Mouse (Mus musculus): ENCODE measurements around the gene Pde1b. TPM values are rescaled to one million over a fixed set of nuclear protein-coding genes. Genes with fewer than 3 reads are reported as not detected.

Gene Pde1b
- polyA plus RNA-seq, 1 experiment = 62.5 TPM

GRCm38 (mm10) chr15:103513621-103514031 is 10.8 kb downstream of the Pde1b start:
- TF ChIP-seq POLR2A (IDR thresholded peaks at IDR 0.05; ENCODE audit: borderline replicate concordance, insufficient read depth, low read length) (no peak), CTCF (IDR thresholded peaks at IDR 0.05; ENCODE audit: borderline replicate concordance, insufficient read depth, low read depth, low read length) (no peak)
- H3K27ac ChIP-seq (ENCODE audit: insufficient read depth, low read length) = peak overlapping the region; percentile 61
- no peaks in the 10 kb centered on the region for H3K27me3 ChIP-seq (ENCODE audit: control insufficient read depth, insufficient read depth, low read length)
- H3K4me1 ChIP-seq (ENCODE audit: control insufficient read depth, insufficient read depth, low read length) = peaks cover 2% of the 10 kb centered on the region; the same call in 1 of the 2 replicates
- peak; percentile 33 to 51 for DNase-seq
- peak overlapping the region; percentile 50 for H3K4me3 ChIP-seq (replicated peaks; ENCODE audit: insufficient read depth, low read depth, low read length)
- 1% methylated on average over 7 of the region's 7 CpGs for WGBS

GRCm38 (mm10) chr15:103514119-103514518 is 11.3 kb downstream of the Pde1b start:
- Histone ChIP-seq H3K27me3 (ENCODE audit: control insufficient read depth, insufficient read depth, low read length) (no peaks in the 10 kb centered on the region), H3K4me1 (ENCODE audit: control insufficient read depth, insufficient read depth, low read length) (peaks cover 6% of the 10 kb centered on the region; the same call in 1 of the 2 replicates), H3K4me3 (replicated peaks; ENCODE audit: insufficient read depth, low read depth, low read length) (peak overlapping the region; percentile 50), H3K27ac (ENCODE audit: insufficient read depth, low read length) (peak overlapping the region; percentile 61; the same call in 1 of the 2 replicates)
- TF ChIP-seq POLR2A (IDR thresholded peaks at IDR 0.05; ENCODE audit: borderline replicate concordance, insufficient read depth, low read length) (peak; percentile 82; the same call in 1 of the 2 replicates), CTCF (IDR thresholded peaks at IDR 0.05; ENCODE audit: borderline replicate concordance, insufficient read depth, low read depth, low read length) (no peak)
- DNase-seq = peak; percentile 85 to 92
- 0% methylated on average over 10 of the region's 10 CpGs for WGBS

GRCm38 (mm10) chr15:103514914-103515313 is 12.1 kb downstream of the Pde1b start:
- no peak overlapping the region for H3K27ac ChIP-seq (ENCODE audit: insufficient read depth, low read length)
- H3K27me3 ChIP-seq (ENCODE audit: control insufficient read depth, insufficient read depth, low read length) = no peaks in the 10 kb centered on the region
- DNase-seq = no peak
- TF ChIP-seq POLR2A (IDR thresholded peaks at IDR 0.05; ENCODE audit: borderline replicate concordance, insufficient read depth, low read length) = no peak
- TF ChIP-seq CTCF (IDR thresholded peaks at IDR 0.05; ENCODE audit: borderline replicate concordance, insufficient read depth, low read depth, low read length) = no peak
- no peak overlapping the region for H3K4me3 ChIP-seq (replicated peaks; ENCODE audit: insufficient read depth, low read depth, low read length)
- peaks cover 10% of the 10 kb centered on the region; the same call in 1 of the 2 replicates for H3K4me1 ChIP-seq (ENCODE audit: control insufficient read depth, insufficient read depth, low read length)
- 63% methylated on average over 3 of the region's 3 CpGs for WGBS

GRCm38 (mm10) chr15:103518600-103519385 is 16.0 kb downstream of the Pde1b start:
- TF ChIP-seq POLR2A (IDR thresholded peaks at IDR 0.05; ENCODE audit: borderline replicate concordance, insufficient read depth, low read length) (no peak), CTCF (IDR thresholded peaks at IDR 0.05; ENCODE audit: borderline replicate concordance, insufficient read depth, low read depth, low read length) (no peak)
- WGBS = 6% methylated on average over 5 of the region's 5 CpGs
- H3K27me3 ChIP-seq (ENCODE audit: control insufficient read depth, insufficient read depth, low read length) = no peaks in the 10 kb centered on the region
- H3K27ac ChIP-seq (ENCODE audit: insufficient read depth, low read length) = no peak overlapping the region
- peak; percentile 52 to 59 for DNase-seq
- no peak overlapping the region for H3K4me3 ChIP-seq (replicated peaks; ENCODE audit: insufficient read depth, low read depth, low read length)
- peaks cover 28% of the 10 kb centered on the region for H3K4me1 ChIP-seq (ENCODE audit: control insufficient read depth, insufficient read depth, low read length)

GRCm38 (mm10) chr15:103519386-103520378 is 16.8 kb downstream of the Pde1b start:
- TF ChIP-seq CTCF (IDR thresholded peaks at IDR 0.05; ENCODE audit: borderline replicate concordance, insufficient read depth, low read depth, low read length) (no peak), POLR2A (IDR thresholded peaks at IDR 0.05; ENCODE audit: borderline replicate concordance, insufficient read depth, low read length) (no peak)
- H3K27me3 ChIP-seq (ENCODE audit: control insufficient read depth, insufficient read depth, low read length) = no peaks in the 10 kb centered on the region
- H3K4me1 ChIP-seq (ENCODE audit: control insufficient read depth, insufficient read depth, low read length) = peaks cover 28% of the 10 kb centered on the region
- WGBS = 53% methylated on average over 4 of the region's 4 CpGs
- no peak for DNase-seq
- H3K4me3 ChIP-seq (replicated peaks; ENCODE audit: insufficient read depth, low read depth, low read length) = no peak overlapping the region
- H3K27ac ChIP-seq (ENCODE audit: insufficient read depth, low read length) = no peak overlapping the region

GRCm38 (mm10) chr15:103522458-103523099 is 19.7 kb downstream of the Pde1b start:
- TF ChIP-seq POLR2A (IDR thresholded peaks at IDR 0.05; ENCODE audit: borderline replicate concordance, insufficient read depth, low read length) = no peak
- TF ChIP-seq CTCF (IDR thresholded peaks at IDR 0.05; ENCODE audit: borderline replicate concordance, insufficient read depth, low read depth, low read length) = no peak
- Histone ChIP-seq H3K27ac (ENCODE audit: insufficient read depth, low read length) (no peak overlapping the region), H3K4me1 (ENCODE audit: control insufficient read depth, insufficient read depth, low read length) (peaks cover 28% of the 10 kb centered on the region), H3K27me3 (ENCODE audit: control insufficient read depth, insufficient read depth, low read length) (no peaks in the 10 kb centered on the region), H3K4me3 (replicated peaks; ENCODE audit: insufficient read depth, low read depth, low read length) (no peak overlapping the region)
- WGBS = 42% methylated on average over 3 of the region's 3 CpGs
- peak in 1 of 2 experiments; percentile 39 for DNase-seq

GRCm38 (mm10) chr15:103523156-103523555 is 20.3 kb downstream of the Pde1b start:
- H3K4me1 ChIP-seq (ENCODE audit: control insufficient read depth, insufficient read depth, low read length) = peaks cover 28% of the 10 kb centered on the region
- no peaks in the 10 kb centered on the region for H3K27me3 ChIP-seq (ENCODE audit: control insufficient read depth, insufficient read depth, low read length)
- DNase-seq = no peak
- 63% methylated on average over 3 of the region's 3 CpGs for WGBS
- H3K27ac ChIP-seq (ENCODE audit: insufficient read depth, low read length) = no peak overlapping the region
- TF ChIP-seq POLR2A (IDR thresholded peaks at IDR 0.05; ENCODE audit: borderline replicate concordance, insufficient read depth, low read length) (no peak), CTCF (IDR thresholded peaks at IDR 0.05; ENCODE audit: borderline replicate concordance, insufficient read depth, low read depth, low read length) (no peak)
- no peak overlapping the region for H3K4me3 ChIP-seq (replicated peaks; ENCODE audit: insufficient read depth, low read depth, low read length)
